Mouse (Mus musculus): ENCODE data around the gene Ubb.
"Not testable (repeated sequence)": the region's sequence is repeated elsewhere in the genome, so short reads cannot be mapped to it uniquely, and the experiment has no call there.

The Ubb gene

DNA sequence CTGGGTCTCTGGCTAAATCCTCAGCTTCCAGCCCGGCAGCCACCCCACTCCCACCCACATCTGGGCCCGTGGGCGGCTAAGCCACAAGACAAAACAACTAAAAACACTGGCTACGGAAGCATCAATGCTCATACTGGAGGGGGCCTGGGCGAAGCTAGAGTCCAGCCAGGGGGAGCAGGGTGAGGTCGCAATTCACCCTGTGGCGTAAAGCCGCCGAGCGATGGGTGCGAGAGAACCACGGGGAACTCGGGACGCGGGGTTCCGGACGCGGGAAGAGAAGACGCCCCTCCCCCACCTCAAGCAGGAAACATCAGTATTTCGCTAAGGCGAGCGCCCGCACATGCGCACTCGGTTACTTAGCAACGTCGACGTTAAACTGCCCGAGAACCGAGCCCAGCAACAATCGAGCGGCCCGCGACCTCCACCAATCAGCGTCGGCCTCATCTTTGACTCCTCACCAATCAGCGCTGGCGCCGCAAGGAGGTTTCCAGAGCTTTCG is at the start of gene Ubb:
TSS of gene Ubb (plus strand) at position 445 of the 499 bp plus-strand sequence.
- DNase-seq = peak; percentile 99

DNA sequence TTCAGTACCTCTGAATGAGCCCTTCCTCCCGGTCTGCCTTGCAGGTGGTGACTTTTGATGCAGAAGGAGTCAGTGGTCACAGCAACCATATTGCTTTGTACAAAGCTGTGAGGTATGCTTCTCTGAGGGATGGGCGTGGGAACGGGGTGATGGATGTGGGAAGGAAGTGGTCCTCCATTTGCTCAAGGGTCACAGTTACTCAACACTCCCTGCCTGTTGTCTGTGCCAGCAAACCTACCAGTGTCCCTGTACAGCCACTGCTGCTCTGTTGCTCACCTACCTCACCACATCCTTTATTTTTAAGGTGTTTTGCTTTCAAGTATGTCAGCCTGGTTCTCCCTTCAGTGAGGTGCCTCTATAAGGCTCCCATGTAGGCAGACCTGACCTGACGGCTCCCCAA is 43.3 kb upstream of the Ubb start:
- no peak for DNase-seq

- DNase-seq = not testable (repeated sequence)
These were observed 42.6 kb upstream of the Ubb start for GRCm38 (mm10) chr11:62508365-62508764.

- DNase-seq = not testable (repeated sequence)
These were observed 42.2 kb upstream of the Ubb start for GRCm38 (mm10) chr11:62508816-62509215.

DNA sequence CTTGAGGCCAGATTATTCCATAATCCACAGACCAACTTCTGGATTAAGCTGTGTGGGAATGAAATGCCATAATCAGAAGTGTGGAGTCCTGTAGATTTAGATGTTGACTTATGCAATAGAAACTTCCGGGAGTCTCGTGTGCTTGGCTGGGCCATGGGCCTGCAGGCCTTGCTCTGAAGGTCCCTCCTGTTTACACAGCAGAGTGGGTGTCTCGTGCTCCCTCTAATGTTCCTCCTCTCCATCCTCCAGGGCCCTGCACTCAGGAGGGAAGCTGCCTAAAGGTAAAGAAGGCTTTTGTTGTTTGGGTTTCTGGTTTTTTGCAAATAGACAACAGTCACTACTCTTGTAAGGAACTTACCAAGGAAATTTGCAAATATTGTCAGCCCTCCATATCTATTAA is 41.4 kb upstream of the Ubb start:
- DNase-seq = no peak

- no peak for DNase-seq
These were observed 40.0 kb upstream of the Ubb start for GRCm38 (mm10) chr11:62510956-62511355.

- DNase-seq = no peak
These were observed 39.3 kb upstream of the Ubb start for GRCm38 (mm10) chr11:62511444-62512202.

DNA sequence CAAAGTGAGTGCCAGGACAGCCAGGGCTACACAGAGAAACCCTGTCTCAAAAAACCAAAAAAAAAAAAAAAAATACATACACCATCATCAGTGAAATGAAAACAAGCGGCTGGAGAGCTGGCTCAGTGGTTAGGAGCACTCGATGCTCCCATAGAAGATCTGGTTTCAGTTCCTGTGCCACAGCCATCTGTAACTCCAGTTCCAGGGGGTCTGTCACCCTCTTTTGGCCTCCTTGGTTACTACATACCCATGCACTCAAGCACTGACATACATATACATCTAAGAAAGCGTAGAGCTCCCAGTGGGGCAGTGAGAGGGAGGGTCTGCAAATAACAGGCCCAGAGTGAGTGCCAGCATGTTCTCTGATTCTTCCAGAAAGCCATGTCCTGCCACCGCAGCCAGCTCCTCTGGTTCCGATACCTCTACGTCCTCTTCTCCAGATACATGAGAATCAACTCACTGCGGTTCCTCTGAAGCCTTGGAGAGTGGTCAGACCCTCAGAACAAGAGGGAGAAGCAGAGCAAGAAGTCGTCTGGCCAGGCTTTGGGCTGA is 38.4 kb upstream of the Ubb start:
- DNase-seq = no peak

- no peak for DNase-seq
These were observed 37.7 kb upstream of the Ubb start for GRCm38 (mm10) chr11:62513311-62513710.

- DNase-seq = no peak
These were observed 32.0 kb upstream of the Ubb start for GRCm38 (mm10) chr11:62518991-62519390.

- DNase-seq = no peak
These were observed 28.7 kb upstream of the Ubb start for GRCm38 (mm10) chr11:62522283-62522682.

DNA sequence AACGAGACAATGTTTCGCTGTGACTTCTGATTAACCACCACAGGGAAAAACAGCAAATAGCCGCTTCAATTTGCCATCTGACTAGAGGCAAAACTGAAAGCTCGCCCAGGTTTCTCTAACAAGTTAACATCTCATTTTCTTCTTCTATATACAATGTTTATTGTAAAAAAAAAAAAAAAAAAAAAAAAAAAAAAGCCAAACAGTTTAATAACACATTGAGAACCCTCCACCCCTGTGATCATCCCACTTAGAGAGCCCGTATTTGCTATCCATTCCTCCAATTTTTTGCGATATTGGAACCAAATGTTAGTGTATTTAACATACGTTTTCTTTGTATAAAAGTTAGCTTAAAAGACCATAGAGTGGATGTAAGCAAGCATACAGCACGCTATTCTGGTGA is 13.9 kb upstream of the Ubb start:
- DNase-seq = no peak

- no peak for DNase-seq
These were observed 13.4 kb upstream of the Ubb start for GRCm38 (mm10) chr11:62537590-62537989.

DNA sequence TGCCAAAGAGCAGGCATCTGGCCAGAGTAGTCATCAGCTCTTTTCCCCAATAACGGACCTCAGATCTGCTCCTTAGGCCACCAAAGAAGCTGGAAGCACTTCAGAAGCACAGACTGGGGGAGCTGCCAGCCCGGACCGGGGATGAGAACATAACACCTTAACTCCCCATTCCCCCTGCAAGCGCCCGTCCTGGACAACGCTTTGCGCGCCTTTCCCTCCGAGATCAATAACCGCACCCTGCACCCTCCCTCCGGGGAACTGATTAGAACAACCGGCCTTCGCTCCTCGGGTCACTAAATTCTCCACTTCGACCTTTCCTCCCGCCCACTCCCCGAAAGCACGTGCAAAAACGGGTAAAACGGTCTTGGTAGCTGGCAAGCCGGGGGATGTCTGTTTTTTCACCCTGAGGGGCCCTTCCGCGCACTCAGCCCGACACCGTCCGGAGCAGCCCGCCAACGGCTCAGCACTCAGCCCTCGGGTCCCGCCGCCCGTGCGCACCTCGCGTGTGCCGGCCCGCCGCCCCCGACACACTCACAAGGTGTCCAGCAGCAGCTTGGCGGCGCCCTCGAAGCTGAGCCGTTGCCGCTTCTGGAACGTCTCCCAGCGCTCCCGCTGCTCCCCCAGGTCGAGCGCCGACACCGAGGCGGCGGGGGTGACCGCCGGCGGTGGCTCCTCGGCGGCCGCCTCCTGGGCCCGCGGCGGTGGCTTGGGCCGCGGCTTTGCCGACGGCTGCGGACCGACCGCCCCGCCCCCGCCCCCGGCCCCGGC is 12.5 kb upstream of the Ubb start:
- peak; percentile 44 for DNase-seq

DNA sequence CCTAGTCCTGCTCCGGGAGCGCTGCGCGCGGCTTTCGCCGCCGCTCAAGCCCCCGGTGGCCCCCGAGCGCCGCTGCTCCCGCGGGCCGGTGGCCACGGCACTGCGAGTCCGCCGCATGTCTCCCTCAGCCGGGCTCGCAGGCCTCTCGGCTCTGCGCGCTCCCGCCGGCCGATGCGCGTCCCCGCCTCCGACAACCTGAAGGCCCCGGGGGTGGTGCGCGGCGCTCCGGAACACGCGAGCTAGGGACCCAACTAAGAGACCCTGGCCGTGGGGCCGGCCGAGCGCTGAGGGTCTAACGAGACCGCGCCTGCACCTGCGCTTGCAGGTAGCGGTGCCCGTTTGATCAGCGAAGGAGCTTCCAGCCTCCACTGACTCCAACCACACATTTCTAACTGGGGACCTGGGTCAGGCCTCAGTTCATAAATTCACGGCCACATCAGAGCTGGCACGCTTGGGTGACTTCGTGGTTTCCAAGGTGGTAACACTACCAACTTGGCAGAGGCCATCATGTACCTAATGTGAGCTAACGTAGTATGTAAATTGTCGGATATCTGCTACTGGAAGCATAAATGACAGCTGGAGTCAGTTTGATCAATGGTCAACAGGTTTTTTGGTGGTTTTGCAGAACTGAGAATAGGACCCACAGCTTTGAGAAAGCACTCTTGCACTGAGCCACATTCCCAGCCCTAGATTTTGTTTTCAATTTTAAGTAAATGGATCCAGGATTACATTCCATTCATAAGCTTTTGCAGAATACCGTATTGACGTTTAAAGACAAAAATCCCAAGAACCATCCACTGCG is 11.7 kb upstream of the Ubb start, which contains the start of gene Cenpv:
TSS of gene Cenpv (minus strand) at position 173 of the 802 bp plus-strand sequence.
- DNase-seq = peak; percentile 75

- DNase-seq = no peak
These were observed 10.8 kb upstream of the Ubb start for GRCm38 (mm10) chr11:62540167-62540566.

- DNase-seq = no peak
These were observed 10.0 kb upstream of the Ubb start for GRCm38 (mm10) chr11:62540969-62541368.

DNA sequence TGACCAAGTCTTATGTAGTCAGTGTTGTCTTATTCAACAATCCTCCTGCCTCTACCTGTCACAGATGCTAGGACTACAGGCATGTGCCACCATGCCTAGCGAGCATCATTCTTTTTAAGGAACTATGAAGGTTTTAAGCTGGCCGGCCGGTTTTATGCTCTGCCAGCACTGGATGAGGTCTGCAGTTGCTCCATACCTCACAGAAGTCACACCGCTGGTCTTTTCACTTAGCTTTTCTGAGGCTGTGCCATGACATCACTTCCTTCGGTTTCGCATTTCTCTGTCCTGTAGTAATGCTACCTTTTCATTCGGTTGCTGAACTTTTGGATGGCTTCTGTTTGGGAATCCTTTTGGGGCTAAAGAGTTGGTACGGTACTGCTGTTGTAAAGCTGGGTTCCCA is 9.4 kb upstream of the Ubb start:
- no peak for DNase-seq

DNA sequence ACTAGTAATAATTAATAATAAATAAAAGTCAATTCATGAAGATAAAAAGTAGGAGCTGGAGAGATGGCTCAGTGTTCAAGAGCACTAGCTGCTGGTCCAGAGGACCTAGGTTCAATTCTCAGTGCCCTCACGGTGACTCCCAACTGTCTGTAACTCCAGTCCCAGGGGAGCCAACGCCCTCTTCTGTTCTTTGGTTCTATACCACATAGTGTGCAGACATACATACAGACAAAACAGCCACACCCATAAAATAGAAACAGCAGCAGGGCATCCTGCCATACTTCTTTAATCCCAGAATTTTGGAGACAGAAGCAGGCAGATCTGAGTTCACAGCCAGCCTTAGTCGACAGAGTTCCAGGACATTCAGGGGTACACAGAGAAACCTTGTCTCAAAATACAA is 7.0 kb upstream of the Ubb start:
- DNase-seq = no peak

DNA sequence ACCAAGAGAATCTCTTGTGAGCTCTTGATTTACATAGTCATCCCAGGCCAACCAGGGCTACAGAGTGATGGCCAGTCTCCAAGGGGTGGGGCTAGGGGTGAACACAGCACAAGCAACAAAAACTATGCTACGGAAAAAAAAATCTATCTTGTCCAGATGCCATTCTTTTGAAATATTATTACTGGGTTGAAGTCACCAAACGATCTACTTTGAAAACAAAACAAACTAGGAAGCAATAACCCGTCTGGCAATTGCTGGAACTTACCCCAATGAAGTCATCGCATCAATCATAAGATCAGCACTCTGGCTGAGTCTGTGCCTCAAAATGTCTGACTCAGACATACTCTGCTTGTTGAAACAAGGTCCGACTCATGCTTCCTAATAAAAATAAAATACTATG is 1.2 kb upstream of the Ubb start:
- DNase-seq = peak; percentile 45

- peak; percentile 37 for DNase-seq
These were observed 715 bp upstream of the Ubb start for GRCm38 (mm10) chr11:62550227-62550685.

GRCm38 (mm10) chr11:62551226-62552119 is 502 bp downstream of the Ubb start:
- peak; percentile 85 for DNase-seq
